Mouse (Mus musculus) adrenal gland, adult 18-20 months (tissue): ENCODE measurements around the gene Znrd1as. TPM values are rescaled to one million over a fixed set of nuclear protein-coding genes. Genes with fewer than 3 reads are reported as not detected.
A peak's percentile ranks its signal among the peaks of the same experiment; 100 is the strongest.

Experiments
- DNase-seq, 2 experiments: peaks; one replicate each; pipeline ENCODE4 v3.0.0; 2021 to 2022; ENCODE audit warnings: low spot score in 2 of 2
- total RNA-seq, 2 experiments: library from RNA; stranded (reverse); gene quantifications; 1 replicate in 1 of 2; 2 replicates in 1 of 2; pipeline ENCODE4 v1.2.3; 2021

The Znrd1as gene
- total RNA-seq, 2 experiments from 2014 or later = 12.4 to 13.3 TPM

DNA sequence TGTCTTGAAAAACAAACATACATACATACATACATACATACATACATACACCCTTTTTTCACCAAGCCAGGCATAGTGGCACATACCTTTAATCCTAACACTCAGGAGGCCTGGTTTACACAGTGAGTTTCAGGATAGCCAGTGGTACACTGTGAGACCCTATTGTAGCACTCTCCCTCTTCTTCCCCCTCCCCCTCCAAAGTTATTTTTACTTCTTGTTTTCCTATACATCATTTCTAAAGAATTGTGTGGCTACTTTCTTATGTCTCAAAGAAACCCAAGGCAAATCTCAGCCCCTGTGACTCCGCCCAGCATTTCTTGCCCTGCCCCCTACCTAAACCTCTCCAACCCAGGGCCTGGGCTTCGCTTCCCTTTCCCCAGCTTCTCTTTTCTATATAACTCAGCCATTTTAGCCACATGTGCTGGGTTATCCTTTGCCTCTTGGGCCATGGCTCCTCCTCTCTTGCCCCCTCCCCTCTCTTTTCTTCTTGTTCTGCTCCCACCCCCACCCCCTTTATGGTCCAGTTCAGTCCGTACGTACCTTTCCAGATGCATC lies 35.5 kb downstream of the Znrd1as start:
- no peak for DNase-seq

DNA sequence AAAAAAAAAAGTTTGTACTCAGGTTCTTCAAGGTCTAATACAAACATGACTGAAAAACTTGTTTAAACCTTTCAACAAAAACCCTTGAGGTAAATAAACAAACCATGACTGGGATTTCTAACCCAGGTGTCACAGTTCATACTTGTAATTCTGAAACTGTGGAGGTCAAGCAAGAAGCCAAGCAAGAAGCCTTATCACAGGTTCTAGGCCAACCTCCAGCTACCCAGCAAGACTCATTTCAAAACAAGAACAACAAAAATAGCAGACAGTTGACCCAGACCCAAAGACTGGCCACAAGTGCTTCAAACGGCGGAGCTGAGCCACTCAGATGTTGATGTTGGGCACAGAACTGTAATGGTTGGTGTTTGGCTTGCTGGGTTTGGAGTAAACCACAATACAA lies 36.1 kb downstream of the Znrd1as start:
- no peak for DNase-seq

DNA sequence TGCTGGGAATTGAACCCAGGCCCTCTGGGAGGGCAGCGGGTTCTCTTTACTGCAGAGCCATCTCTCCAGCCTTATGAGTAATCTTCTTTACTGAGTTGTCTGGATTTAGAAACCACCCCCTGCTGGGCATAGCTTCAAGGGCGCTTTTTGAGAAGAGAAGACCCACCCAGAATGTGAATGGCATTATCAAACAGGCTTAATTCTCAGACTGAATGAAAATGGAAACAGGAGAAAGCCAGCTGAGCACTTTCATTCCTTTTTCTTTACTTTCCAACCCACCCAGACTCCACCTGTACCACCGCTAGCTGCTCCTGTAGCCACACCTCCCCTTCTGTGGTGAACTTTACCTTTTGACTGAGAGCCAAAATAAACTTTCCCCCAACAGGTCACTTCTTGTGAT lies 37.1 kb downstream of the Znrd1as start:
- DNase-seq = no peak

DNA sequence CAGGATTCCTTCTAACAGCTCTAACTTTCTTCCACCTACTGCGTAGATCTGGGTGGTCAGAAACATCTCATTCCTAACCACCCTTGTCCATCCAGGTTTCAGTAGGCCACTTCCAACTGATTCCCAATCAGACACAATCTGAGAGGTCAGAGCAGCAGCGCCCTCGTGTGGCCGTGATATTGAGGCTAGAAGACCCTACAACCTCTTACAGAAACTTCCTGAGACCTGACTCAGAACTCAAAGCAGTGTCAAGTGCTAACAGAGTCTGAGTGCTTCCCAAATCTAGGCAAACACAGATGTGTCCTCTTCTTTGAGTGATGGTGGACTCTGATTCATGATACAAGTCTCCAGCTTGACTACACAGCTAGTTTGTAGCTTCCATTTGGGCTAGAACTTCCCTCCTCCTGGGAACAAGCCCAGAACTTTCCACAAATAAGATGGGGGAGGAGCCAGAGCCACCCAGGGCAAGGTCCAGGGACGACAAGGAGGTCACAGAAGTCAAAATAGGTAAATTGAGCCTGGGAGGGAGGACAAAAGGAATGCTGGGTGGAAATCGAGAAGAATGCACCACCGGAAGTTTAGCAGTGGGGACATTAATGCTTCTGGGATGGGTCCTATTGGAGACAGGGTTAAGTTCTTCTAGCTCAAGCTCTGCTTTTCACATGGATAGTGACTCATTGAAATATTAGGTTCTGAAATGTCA lies 38.8 kb downstream of the Znrd1as start:
- DNase-seq = peak; percentile 74 to 79

DNA sequence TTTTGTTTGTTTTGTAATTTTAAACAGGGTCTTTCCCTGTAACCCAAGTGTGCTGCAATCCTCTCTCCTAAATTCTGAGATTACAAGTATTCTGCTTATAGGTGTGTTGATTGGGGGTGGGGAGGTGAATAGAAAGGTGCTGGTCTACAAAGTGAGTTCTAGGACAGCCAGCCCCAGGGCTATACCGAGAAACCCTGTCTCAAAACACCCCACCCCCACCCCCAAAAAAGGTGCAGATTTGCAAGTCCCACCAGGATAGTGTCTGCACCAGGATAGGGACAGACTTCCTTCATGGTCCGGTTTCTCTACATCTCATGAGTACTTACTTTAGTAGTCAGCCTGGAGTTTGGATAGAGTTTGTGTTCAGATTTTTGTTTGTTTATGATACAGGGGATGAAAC lies 40.1 kb downstream of the Znrd1as start:
- DNase-seq = no peak

DNA sequence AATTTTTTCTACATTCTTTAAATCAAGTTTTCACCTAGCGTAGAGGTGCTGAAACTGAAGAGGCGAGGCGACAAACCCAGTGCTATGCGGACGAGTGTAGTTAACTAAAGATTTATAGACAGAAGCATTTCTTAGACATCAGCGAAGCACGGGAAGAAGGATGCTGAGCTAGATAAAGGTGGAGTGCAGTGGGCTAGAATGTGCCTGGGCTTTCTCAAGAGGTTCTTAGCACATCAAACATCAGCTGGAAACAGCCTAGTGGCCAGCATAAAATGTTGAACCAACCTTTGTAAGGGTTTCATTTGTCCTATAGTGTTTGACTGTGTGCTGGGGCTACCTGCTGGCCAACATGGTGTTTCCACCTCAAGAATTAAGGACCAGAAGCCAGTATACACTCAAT lies 42.5 kb downstream of the Znrd1as start, which contains the start of gene Zfp57:
Zfp57 (plus strand) TSS at position 301 of the 400 bp plus-strand sequence.
- DNase-seq = no peak

DNA sequence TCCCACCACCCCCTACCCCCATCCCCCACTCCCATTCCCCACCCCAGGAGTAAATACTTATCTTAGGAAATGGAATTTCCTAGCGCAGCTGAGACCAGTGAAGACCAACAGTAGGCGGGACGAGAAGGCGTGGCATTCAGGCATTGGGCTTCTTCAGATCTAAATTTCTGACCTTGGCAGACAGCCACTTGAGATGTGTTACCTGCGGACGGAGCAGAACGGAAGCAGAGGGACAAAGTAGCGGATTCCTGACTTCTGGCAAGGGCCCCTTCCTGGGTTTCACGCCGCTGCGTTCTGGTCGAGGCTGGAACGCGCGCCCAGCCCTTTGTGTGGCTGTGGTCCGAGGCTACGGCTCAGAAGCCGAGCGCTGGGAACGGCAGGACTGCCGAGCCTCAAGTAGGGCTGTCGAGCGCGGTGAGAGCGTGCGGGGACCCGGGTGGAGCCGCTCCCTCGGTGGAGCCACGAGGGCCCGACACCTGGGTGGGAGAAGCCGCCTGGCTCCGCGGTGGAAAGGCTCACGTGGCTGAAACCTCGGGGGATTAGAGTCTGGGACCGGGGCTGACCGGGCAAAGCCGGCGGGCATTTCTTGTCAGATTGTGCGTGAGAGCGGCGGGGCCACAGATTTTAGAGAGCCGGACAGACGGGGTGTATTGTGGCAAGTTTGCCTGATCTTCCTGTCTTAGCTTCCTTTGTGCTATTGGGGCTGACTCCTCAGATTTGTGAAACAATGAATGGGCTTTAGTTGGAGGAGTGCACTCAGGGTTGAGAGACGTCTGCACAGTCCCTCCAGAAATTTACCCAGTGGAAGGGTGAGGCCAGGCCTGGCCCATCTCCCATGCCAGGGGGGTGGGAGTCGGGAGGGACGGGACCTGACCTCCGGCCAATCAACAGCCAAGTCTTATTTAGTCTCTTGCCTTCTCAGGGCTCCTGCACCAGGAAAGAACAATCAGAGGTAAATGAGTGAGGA lies 44.3 kb downstream of the Znrd1as start:
- DNase-seq = peak; percentile 12 to 27

DNA sequence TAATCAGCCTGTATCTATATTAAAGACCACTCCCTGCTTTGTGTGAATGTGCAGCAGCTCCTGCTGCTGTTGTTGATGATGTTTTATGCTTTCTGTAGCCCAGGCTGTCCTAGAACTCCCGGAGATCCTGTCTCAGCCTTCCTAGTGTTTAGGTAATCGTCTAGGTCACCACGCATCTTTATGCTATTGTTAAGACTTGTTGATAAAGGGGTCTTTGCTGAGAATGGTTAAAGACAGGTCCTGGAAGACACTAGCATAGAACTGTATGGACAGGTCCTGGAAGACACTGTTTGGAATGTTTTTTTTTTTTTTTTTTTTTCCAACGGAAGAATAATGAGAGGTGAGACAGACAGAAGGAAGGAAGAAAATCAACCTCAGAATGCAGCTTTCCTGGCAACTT lies 45.0 kb downstream of the Znrd1as start:
- no peak for DNase-seq

DNA sequence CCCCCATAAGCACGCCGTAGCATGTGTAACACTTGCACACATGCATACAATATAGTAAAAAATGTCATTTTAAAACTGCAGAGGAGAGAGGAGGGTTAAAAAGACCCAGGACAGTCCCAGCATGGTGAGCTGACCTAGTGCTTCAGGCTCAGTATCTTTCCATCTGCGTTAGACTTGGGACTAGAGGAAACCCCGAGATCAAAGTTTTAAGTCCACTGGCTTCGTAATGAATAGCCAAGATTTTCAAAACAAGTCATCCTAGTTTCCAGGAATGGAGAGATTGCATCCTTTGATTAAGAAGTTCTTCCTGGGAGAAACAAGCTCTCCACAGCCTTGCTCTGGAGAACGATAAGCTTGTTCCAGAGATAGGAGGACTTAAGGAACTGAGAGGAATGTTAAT lies 49.8 kb downstream of the Znrd1as start:
- no peak for DNase-seq

DNA sequence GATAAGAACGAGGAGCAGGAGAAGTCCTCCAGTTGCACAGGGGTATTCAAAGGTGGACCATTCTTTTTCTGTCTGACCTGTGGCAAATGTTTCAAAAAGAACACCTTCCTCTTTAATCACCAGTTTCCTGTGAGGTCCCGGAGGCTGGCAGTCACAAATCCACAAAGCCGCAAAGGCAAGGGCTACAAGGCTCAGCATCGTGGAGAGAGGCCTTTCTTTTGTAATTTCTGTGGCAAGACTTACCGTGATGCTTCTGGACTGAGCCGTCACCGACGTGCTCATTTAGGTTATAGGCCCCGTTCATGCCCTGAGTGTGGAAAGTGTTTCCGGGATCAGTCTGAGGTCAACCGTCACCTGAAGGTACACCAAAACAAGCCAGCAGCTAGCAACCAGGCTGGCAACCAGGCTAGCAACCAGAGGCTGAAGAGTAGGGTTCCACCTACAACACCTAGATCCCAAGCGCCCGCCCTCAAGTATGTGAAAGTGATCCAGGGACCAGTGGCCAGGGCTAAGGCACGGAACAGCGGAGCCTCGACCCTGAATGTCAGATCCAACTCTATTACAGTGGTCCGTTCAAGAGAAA lies 51.2 kb downstream of the Znrd1as start:
- no peak for DNase-seq

DNA sequence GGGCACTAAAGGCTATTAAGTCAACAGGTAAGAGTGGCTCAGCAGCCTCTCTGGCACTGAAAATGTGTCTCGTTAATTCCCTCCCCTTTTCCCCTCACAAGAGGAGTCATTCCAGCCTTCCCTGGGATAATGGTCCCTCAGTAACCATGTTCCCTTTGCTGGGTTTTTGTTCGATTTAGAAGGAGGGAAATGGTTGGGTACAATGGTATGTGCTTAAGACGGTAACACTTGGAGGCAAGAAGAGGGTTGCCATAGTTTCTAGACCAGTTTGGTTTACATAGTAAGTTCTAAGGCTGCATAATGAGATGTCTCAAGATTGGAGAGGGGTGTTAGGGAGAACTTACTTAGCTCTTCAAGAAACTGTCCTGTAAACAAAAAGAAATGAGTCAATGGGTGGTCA lies 53.3 kb downstream of the Znrd1as start:
- DNase-seq = no peak

DNA sequence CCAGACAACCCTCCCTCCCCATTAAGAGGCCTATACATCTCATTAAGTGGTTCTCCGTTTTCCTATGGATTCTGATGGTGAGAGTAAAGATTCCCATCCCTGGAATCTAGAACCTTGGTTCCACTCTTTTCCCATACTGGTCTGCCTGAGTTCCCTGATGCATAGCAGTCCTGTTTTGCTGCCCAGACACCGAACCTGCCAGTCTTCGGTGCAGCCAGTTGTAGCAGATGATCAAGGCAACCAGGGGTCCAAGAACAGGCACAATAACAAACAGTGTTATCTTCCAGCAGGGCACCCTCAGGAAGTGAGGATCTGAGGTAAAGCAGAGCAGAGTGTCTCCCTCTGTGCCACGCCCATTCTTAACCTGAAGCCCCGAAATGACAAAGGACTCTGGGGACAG lies 53.7 kb downstream of the Znrd1as start:
- DNase-seq = no peak

Other genes with a start within 250 kb of the Znrd1as start
- not detected for gene H2-M10.5, start 185.7 kb upstream of the Znrd1as start, total RNA-seq
- gene H2-M10.6, start 146.4 kb upstream of the Znrd1as start, total RNA-seq = not detected
- gene Trim26, start 121.5 kb upstream of the Znrd1as start, total RNA-seq = 10 to 100 TPM; 45.1 to 49.8 TPM
- gene Trim15, start 91.4 kb upstream of the Znrd1as start, total RNA-seq = not detected
- gene Trim10, start 89.0 kb upstream of the Znrd1as start, total RNA-seq = under 1 TPM in 1 of 2 experiments, not detected in 1; 0.22 TPM
- gene Trim40, start 68.5 kb upstream of the Znrd1as start, total RNA-seq = under 1 TPM; 0.26 to 0.53 TPM
- gene Trim31, start 60.5 kb upstream of the Znrd1as start, total RNA-seq = not detected
- under 1 TPM; 0.61 to 0.86 TPM for gene Rnf39, start 15.7 kb upstream of the Znrd1as start, total RNA-seq
- gene Ppp1r11, start 6.9 kb upstream of the Znrd1as start, total RNA-seq = 100 to 1,000 TPM in 1 of 2 experiments, 10 to 100 TPM in 1; 84.2 to 100 TPM
- gene Znrd1, start within 50 bp of the Znrd1as start, total RNA-seq = 10 to 100 TPM; 45.3 to 50.7 TPM
- gene 2410137M14Rik, start 22.6 kb downstream of the Znrd1as start, total RNA-seq = not detected
- gene H2-M5, start 30.9 kb downstream of the Znrd1as start, total RNA-seq = not detected
- gene Zfp57, start 42.6 kb downstream of the Znrd1as start, total RNA-seq = 1 to 10 TPM; 2.5 to 3.5 TPM
- not detected for gene Mog, start 64.8 kb downstream of the Znrd1as start, total RNA-seq
- 10 to 100 TPM; 23.3 to 28.6 TPM for gene Gabbr1, start 87.4 kb downstream of the Znrd1as start, total RNA-seq
- not detected for gene Olfr90, start 129.9 kb downstream of the Znrd1as start, total RNA-seq
- not detected for gene Olfr91, start 139.7 kb downstream of the Znrd1as start, total RNA-seq
- not detected for gene Olfr92, start 161.5 kb downstream of the Znrd1as start, total RNA-seq
- gene Olfr93, start 202.9 kb downstream of the Znrd1as start, total RNA-seq = not detected
- gene Ubd, start 235.3 kb downstream of the Znrd1as start, total RNA-seq = under 1 TPM in 1 of 2 experiments, not detected in 1; 0.67 TPM
- not detected for gene Olfr94, start 242.4 kb downstream of the Znrd1as start, total RNA-seq